Mouse (Mus musculus) heart, adult 18-20 months (tissue): ENCODE measurements around the gene Serpinf2. TPM values are rescaled to one million over a fixed set of nuclear protein-coding genes. Genes with fewer than 3 reads are reported as not detected.
"Not testable (repeated sequence)": the region's sequence is repeated elsewhere in the genome, so short reads cannot be mapped to it uniquely, and the experiment has no call there.

Experiments
- DNase-seq, 2 experiments: peaks; one replicate each; pipeline ENCODE4 v3.0.0; 2021 to 2022; ENCODE audit warnings: mixed read lengths in 1 of 2
- microRNA-seq, 2 experiments: library from miRNA; unstranded; fragments of <30 nt; microRNA quantifications; one replicate each; pipeline ENCODE4 v1.2.0; 2022
- total RNA-seq, 2 experiments: library from RNA; stranded (reverse); gene quantifications; 2 replicates each; pipeline ENCODE4 v1.2.3; 2021

The Serpinf2 gene
- total RNA-seq, 2 experiments from 2014 or later = not detected

DNA sequence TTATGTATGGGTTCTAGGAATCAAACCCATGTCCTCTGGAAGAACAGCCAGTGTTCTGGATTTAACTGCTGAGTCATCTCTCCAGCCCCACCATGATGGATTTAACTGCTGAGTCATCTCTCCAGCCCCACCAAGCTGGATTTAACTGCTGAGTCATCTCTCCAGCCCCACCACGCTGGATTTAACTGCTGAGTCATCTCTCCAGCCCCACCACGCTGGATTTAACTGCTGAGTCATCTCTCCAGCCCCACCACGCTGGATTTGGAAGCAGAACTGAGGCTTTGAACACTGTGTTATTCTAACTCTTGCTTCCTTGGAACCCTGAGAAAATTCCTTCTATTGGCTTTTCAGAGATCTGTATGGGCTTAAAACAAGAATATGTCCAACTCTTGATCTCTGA lies 55.9 kb downstream of the Serpinf2 start:
- not testable (repeated sequence) for DNase-seq

Small RNAs within 50 kb of the gene (microRNA-seq; reads per million reads assigned to microRNA genes)
- gene Mir22 = 20,256 to 49,680 reads per million in 2 experiments

Other genes with a start within 250 kb of the Serpinf2 start
- 1 to 10 TPM; 8.7 to 9.8 TPM for gene Dph1, start 248.3 kb downstream of the Serpinf2 start, total RNA-seq
- 1 to 10 TPM; 5.7 TPM for gene Rtn4rl1, start 245.8 kb downstream of the Serpinf2 start, total RNA-seq
- 10 to 100 TPM; 54.4 to 59.6 TPM for gene Rpa1, start 91.3 kb downstream of the Serpinf2 start, total RNA-seq
- gene Smyd4, start 91.2 kb downstream of the Serpinf2 start, total RNA-seq = 1 to 10 TPM; 5.9 to 7.2 TPM
- gene Serpinf1, start 16.9 kb downstream of the Serpinf2 start, total RNA-seq = 10 to 100 TPM; 16.0 to 21.0 TPM
- 1 to 10 TPM; 7.6 to 8.3 TPM for gene Wdr81, start 15.1 kb upstream of the Serpinf2 start, total RNA-seq
- 1 to 10 TPM; 2.4 to 4.9 TPM for gene Tlcd2, start 22.1 kb upstream of the Serpinf2 start, total RNA-seq
- gene Prpf8, start 47.2 kb upstream of the Serpinf2 start, total RNA-seq = 10 to 100 TPM; 86.5 to 92.7 TPM
- gene Rilp, start 70.5 kb upstream of the Serpinf2 start, total RNA-seq = 10 to 100 TPM; 46.5 to 48.2 TPM
- gene Scarf1, start 73.9 kb upstream of the Serpinf2 start, total RNA-seq = 1 to 10 TPM; 6.6 to 6.8 TPM
- gene Slc43a2, start 92.1 kb upstream of the Serpinf2 start, total RNA-seq = 10 to 100 TPM; 16.2 to 17.3 TPM
- 100 to 1,000 TPM in 1 of 2 experiments, 10 to 100 TPM in 1; 98.2 to 107 TPM for gene Pitpna, start 148.5 kb upstream of the Serpinf2 start, total RNA-seq
- 10 to 100 TPM; 24.1 to 28.3 TPM for gene Inpp5k, start 191.4 kb upstream of the Serpinf2 start, total RNA-seq
- 10 to 100 TPM; 87.2 to 96.1 TPM for gene Myo1c, start 210.9 kb upstream of the Serpinf2 start, total RNA-seq
- gene Crk, start 239.7 kb upstream of the Serpinf2 start, total RNA-seq = 10 to 100 TPM; 83.6 to 87.8 TPM